Mouse (Mus musculus): ENCODE data around the gene Emc9.

Emc9 gene

DNA sequence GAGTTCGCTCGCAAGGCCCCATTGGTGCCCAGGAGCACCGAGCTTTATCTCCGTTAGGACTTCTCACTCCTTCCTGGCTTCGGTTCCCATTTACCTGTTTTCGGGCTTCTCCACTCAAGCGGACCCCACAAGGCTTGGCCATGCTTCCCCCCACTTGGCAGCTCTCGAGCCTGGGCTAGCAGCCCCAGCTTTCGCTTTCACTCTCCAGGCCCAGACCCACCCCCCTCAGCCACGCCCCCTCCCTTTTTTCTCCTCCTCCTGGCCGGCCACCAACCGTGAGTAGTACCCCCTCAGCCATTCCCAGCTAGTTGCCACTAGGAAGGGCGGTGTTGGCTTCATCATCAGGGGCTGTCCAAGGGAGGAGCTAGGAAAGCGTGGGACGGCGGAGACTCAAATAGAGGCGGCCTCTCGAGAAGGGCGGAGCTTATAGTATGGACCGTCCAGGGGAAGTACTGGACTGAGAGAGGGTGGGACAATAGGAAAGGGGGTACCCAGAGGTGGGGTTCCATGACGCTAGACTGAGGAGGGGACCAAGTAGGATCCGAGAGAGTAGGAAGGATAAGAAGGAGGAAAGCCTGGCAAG is 5.7 kb upstream of the Emc9 start, which contains the start of gene Psme2:
Gene Psme2 (minus strand): TSS at position 366 of the 583 bp plus-strand sequence.
- peak; percentile 82 for DNase-seq (ENCODE audit: low spot score)

DNA sequence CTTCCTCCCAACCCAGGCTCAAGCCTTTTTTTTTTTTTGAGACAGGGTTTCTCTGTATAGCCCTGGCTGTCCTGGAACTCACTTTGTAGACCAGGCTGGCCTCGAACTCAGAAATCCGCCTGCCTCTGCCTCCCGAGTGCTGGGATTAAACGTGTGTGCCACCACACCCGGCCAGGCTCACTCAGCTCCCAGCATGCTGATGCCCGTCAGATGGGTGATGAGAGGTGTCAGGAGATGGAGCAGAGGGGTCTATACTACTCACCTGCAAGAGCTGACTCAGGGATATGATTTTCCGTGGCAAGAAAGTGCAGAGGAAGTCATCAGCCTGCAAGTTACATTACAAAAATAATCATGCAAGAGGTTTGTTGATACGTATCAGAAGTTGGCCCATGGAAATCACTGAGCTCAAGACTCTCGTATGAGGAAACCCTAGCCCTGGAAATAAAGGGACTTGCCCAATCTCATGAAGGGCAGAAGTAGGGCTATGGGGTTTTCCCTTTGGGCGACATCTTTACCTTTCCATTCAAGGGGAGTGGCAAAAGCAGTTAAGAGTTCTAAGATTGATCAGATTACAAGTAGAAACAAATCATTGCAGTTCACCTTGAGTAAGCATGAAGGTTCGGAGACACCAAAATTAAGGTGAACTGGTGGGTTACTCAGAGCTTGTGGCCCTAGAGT is 4.8 kb upstream of the Emc9 start:
- DNase-seq (ENCODE audit: low spot score), result no peak

DNA sequence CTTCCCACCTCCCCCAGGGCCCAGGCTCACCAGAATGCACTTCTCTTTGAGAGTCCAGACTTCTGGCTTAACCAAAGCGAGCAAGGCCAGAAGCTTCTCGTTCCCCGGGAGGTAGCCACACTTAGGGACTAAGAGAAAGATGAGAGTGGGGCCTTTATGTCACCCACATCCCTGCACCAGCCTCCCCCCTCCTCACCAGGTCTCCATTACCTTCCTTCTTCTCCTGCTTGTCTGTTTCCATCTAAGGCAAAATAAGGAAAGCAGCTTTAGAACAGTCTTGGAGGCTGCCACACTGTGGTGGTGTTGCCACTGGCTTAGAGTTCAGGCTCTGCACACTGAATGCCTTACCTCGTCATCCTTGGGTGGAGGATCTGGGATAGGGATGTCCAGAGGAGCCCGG is 4.2 kb upstream of the Emc9 start:
- no peak for DNase-seq (ENCODE audit: low spot score)

DNA sequence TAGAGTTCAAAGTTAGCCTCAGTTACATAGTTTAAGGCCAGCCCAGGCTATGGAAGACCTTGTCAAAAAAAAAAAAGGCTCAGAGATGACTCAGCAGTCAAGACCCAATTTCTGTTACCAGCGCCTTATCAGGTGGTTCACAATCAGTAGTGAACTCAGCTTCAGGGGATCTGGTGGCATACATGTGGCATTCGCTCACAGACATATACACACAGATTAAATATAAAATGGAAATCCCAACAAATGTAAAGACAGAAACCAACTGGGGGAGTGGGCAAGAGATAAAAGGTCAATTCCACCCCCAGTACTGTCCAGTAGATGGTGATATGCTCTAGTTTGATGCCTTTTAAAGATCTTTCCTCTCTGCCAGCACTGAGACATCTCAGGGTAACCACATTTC is 1.0 kb upstream of the Emc9 start:
- DNase-seq (ENCODE audit: low spot score), result no peak

DNA sequence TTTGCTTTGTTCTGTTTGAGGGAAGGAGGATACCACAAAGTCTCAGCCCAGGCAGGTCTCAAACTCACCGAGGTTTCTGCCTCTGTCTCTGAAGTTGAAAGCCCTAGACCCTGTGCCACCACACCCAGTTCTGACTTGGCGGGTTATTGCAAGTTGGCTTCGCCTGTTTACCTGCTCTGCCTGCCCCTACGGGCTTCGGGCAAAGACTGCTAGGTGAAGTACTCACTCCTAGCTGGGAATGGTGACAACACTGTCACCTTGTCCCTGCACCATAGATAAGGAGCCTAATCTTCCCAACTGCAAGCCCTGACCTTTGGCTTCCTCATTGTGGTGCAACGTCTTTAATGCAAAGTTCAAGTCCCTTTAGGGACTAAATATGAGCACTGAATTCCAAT is 461 bp upstream of the Emc9 start:
- DNase-seq (ENCODE audit: low spot score), result no peak

DNA sequence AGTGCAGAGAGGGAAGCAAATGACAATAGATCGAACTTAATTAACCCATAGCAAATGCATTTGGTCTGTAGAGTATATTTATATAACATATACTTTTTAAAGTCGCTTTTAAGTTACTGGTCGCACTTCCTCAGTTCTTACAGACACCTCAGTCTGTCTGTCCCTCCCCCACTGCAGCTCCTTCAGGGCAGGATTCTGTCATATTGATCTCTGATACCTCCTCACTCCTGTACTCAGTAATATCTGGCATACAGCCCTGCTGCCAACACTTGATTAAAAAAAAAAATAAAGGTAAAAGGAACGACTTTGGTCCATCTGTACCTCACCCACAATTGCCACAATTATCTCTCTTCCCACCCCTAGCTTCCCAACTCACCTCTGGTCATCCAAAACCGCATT is 800 bp downstream of the Emc9 start:
- no peak for DNase-seq (ENCODE audit: low spot score)

DNA sequence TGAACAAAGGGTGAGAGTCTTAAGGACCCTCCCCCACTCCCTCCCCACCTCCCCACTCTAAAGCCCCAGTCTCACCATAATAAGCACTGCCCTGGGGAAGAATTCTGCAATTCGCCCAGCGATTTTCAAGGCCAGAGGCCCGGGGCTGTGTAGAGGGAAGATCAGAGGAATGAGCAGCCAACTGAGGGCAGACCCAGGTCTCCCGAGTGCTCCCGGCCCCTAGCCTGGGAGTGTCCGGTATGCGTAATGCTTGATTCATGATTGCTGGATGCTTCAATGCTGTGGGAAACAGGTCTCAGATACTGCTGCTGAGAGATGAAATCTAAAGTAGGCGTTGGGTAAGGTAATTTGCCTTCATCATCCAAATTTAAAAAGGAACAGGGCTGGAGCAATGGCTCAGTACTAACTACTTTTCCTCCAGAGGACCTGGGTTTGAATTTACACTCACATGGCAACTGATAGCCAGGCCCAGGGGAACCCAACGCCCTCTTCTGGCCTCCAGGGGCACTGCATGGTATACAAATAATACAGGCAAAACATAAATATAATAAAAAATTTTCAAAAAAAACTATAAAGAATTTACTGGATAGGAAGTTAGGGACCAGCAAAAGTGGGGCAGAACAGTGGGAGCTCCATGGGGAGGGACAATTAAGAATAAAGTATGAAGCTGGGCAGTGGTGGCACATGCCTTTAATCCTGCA is 3.0 kb downstream of the Emc9 start:
- DNase-seq (ENCODE audit: low spot score), result no peak

DNA sequence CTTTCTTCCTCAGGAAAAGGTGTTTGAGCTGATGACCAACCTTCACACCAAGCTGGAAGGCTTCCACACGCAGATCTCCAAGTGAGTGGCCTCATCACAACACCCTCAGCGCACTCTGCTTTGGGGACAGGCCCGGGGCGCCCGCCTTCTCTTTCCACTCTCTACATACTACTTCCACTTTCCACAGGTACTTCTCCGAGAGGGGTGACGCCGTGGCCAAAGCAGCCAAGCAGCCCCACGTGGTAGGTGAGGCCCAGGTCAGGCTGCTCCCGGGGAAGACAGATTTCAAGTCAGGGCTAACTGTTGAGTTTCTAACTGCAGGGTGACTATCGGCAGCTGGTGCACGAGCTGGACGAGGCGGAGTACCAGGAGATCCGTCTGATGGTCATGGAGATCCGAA is 4.4 kb downstream of the Emc9 start:
- DNase-seq (ENCODE audit: low spot score), result no peak

DNA sequence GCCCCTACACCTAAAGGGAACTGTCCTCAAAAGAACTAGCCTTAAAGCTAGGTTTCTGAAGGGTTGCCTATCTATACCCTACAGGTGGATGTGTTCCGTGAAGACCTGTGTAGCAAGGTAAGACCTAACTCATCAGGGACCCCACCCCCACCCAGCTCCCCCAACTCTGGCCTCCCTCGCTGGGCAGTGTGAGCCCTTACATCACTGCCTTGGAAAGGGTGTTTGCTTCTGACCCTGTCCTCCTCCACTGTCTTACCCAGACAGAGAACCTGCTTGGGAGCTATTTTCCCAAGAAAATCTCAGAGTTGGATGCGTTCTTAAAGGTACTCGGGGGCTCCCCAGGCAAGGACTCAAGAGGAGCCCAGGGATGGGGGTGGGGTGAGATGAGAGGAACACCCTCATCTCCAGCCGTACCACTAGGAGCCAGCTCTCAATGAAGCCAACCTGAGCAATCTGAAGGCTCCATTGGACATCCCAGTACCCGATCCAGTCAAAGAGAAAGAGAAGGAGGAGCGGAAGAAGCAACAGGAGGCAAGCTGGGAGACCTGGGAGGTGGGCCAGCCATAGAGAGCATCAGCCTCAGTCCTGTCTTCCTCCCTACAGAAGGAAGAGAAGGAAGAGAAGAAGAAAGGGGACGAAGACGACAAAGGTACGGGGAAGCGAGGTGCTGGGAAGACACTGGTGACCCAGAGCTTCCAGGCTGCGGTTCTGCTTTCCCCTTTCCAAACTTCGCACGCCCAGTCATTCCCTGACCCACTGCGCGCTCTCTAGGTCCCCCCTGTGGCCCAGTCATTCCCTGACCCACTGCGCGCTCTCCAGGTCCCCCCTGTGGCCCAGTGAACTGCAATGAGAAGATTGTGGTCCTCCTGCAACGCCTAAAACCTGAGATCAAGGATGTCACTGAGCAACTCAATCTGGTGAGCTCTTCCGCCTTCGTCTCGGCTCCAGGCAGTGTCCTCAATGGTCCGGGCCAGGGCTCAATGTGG is 5.3 kb downstream of the Emc9 start:
- DNase-seq (ENCODE audit: low spot score), result no peak

DNA sequence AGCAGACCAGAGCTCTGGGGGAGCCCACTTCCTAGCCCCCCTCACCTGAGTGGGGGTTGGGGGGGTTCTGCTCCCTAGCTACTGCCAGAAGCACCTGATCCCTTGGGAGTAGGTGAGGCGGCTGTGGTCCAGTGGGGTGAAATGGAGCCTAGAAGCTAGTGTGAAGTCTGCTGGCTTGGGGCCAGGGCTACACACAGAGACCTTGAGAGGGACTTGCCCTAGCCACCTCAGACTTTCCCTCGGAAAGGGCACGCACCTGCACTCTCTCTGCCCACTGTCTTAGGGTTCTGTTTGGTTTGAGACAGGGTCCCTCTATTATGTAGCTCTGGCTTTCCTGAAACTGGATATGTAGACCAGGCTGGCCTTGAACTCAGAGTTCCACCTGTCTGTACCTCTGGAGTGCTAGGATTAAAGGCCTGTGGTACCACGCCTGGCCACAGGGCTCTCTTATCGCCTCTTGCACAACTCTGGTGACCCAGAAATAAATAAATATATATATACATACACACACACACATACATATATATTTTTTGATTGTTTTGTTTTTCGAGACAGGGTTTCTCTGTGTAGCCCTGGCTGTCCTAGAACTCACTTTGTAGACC is 6.3 kb downstream of the Emc9 start:
- peak; percentile 48 for DNase-seq (ENCODE audit: low spot score)

DNA sequence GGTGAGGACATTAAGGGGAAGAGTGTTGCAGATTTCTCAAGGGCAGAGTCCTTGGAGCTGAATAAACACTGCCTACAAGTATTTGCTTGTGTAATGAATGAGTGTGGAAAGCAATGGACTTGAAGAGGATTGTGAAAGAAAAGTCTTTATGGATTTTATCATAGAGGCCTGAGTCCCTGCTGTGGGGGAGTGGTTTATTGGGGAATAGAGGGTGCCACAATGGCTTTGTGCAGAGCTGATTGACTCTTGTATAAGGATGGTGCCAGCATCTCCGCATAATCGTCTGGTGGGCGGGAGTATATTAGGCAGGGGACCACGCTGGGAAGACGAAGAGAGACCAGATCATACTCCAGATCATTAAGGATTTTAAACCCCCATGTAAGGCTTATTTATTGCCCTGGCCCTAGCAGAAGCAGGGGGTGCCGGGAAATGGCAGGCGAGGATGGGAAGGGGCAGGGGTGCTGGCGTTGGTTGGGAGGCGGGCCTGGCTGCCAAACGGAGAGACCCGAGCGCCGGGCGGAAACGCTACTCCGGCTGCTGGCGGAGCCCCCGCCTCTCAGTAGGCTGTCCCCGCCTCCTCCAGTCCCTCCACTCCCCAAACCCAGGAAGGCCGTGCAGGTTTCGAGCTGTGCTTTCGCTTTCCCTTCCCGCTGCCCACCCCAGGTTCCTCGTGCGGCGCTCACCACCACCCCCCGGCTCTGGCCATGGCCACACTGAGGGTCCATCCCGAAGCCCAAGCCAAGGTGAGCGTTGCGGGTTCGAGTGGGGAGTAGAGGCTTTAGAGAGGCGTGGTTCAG is 7.0 kb downstream of the Emc9 start, which contains the start of gene Psme1:
Gene Psme1 (plus strand): TSS at position 253 of the 797 bp plus-strand sequence.
- DNase-seq (ENCODE audit: low spot score), result peak; percentile 60

DNA sequence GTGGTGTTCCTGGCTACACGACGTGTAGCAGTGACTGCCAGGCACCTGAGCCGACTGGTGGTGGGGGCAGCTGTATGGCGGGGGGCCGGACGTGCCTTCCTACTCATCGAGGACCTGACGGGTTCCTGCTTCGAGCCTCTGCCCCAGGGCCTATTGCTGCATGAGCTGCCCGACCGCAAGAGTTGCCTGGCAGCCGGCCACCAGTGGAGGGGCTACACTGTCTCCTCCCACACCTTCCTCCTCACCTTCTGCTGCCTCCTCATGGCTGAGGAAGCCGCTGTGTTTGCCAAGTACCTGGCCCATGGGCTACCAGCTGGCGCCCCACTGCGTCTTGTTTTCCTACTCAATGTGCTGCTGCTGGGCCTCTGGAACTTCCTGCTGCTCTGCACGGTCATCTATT is 8.7 kb downstream of the Emc9 start:
- no peak for DNase-seq (ENCODE audit: low spot score)

DNA sequence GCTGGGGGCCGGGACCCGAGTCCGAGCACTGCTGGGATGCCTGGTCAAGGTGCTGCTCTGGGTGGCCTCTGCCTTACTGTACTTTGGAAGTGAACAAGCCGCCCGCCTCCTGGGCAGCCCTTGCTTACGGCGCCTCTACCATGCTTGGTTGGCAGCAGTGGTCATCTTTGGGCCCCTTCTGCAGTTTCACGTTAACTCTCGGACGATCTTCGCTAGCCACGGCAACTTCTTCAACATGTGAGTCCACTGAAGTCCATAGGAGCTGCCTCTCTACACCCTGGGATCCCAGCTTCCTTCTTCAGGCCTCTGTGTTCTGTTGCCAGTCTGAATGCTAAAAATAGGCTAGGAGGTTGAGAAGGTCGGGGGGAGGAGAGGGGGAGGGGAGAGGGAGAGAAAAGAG is 9.4 kb downstream of the Emc9 start:
- no peak for DNase-seq (ENCODE audit: low spot score)

DNA sequence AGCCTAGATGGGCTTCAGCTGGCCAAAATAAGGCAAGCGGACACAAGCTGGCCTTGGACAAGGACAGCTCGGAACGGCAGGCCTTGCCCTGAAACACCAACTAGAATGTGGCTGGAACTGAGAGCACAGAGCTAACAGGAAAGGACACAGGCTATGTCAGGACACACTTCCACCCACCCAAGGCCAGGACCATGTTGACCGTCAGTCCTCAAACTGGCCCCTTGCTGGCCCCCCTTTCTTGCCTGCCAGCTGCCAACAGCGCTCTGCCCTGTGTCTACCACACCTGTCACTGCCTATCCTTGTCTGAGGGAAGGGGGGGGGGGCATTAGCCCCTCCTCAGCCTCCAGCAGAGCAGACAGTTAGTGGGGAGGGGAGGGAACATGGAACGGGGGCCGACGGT is 9.8 kb downstream of the Emc9 start, which contains the start of gene Fitm1:
Gene Fitm1 (plus strand): TSS at position 316 of the 400 bp plus-strand sequence.
- DNase-seq (ENCODE audit: low spot score), result no peak

DNA sequence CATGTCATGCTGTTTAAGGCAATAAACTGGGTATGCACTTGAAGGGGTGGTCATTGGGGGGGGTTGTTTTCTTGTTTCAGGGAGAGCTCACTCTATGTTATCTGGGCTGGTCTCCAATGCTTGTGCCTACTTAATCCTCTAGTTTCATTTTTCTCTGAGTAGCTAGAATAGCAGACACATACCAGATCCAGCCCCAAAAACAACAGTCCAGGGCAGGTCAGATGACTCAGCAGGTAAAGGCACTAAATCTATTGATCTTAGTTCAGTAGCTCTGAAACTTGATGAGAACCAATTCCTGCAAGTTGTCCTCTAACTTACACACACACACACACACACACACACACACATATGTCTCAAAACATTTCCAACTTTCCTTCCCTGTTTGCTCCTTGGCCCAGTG is 13.3 kb downstream of the Emc9 start:
- no peak for DNase-seq (ENCODE audit: low spot score)

DNA sequence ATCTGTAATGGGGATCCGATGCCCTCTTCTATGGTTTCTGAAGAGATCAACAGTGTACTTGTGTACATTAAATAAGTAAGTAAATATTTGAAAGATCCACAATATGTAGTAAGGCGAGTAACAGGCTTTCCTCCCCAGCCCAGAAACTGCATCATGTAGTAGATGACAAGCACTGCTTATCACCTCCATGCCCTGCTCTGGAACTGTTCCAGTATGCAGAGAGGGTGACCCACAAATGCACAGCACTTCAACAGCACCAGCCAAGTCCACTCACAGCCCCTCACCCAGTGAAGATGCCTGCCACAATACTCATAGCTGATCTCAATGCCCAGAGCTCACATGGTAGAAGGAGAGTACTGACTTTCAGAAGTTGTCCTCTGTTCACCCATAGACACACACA is 14.5 kb downstream of the Emc9 start:
- no peak for DNase-seq (ENCODE audit: low spot score)

DNA sequence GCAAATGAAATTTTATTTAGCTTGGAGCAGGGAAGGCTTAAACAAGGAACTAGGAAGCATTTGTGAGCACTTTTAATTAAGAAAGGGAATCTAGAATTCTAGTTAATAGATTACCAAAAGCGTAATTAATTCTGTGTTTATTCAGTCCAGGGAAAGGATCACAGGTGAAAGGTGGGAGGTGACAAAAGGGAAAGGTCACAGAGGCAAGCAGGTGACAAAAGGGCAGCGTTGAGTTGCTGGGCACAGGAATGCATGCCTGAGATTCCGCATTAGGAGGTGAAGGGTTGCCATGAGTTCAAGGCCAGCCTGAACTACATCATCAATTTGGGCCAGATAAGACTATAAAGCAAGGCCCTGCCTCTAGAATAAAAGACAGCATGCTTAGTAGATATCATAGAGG is 17.6 kb downstream of the Emc9 start:
- no peak for DNase-seq (ENCODE audit: low spot score)

DNA sequence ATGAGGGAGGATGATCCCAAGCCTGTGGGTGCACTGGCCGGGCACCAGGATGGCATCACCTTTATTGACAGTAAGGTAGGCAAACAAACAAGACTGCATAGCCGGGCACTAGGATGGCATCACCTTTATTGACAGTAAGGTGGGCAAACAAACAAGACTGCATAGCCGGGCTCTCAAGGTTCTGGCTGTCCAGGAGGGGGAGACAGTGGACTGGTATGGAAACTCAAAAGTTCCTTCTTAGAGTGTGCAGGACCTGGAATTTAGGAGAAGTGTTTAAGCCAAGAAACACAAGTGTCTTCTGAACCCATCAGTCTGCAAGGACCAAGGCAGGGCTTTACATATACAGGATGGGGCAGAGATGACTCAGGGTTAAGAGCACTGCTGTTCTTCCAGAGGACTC is 19.4 kb downstream of the Emc9 start:
- DNase-seq (ENCODE audit: low spot score), result no peak

DNA sequence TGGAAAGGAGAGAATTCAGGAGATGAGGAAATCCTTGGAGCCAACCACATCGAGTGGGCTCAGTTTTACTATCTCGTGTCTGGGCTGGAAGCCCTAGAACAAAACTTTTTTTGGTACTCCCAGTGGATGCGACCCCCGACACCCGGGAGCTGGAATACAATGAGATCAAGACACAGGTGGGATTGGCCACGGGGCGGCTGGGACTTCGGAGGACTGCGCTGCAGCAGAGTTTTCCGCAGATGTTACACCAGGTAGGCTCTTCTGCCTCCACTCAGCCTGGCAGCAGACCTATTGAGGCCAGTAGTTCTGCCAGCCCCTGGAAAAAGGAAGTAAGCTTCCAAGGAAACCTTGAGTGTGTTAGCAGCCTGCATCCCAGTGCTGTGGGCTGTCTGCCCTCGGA is 21.9 kb downstream of the Emc9 start:
- DNase-seq (ENCODE audit: low spot score), result no peak

DNA sequence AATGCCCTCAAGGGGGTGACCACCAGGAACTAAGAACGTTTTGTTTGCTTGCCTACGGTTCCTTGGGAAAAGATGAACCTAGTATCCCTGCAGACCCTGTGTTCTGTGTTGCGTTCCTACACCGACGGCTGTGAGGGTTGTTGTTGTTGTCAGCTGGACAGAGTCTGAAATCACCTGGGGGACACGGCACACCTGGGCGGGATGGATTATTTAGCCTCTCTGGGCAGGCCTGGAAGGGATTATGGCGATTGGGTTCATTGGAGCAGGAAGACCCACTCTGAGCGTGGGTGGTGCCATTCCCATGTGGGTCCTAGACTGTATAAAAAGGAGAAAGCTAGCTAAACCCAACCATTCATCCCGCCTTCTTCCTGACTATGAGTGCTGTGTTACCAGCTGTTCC is 23.2 kb downstream of the Emc9 start:
- no peak for DNase-seq (ENCODE audit: low spot score)

Data from urinary bladder, postnatal 25 days (tissue).